Mouse (Mus musculus) heart, embryonic 15.5 days (tissue): ENCODE data around the gene Lrp5. TPM values are rescaled to one million over a fixed set of nuclear protein-coding genes. Genes with fewer than 3 reads are reported as not detected.

ENCODE experiments used
- ATAC-seq: fragments of 200-750 bp; cut with Nextera tagmentation; replicated peaks from 2 replicates; pipeline ENCODE4 v1.8.0; 2017; ENCODE audit warnings: low read depth, moderate TSS enrichment; ENCODE audit not compliant: insufficient number of reproducible peaks, insufficient read depth, low FRiP score
- H3K27ac ChIP-seq: fragments of 300-500 bp; sonication (generic); 2 replicates; pipeline ENCODE4 v1.5.1; 2015; ENCODE audit warnings: mild to moderate bottlenecking, inconsistent platforms
- H3K27me3 ChIP-seq: fragments of 300-500 bp; sonication (generic); 2 replicates; pipeline ENCODE4 v1.6.1; 2015; ENCODE audit warnings: inconsistent platforms
- H3K36me3 ChIP-seq: fragments of 300-500 bp; sonication (generic); 2 replicates; pipeline ENCODE4 v1.6.1; 2015; ENCODE audit warnings: mild to moderate bottlenecking, inconsistent platforms
- H3K4me1 ChIP-seq: fragments of 300-500 bp; sonication (generic); replicated peaks from 2 replicates; pipeline ENCODE4 v1.6.1; 2015; ENCODE audit warnings: inconsistent platforms
- H3K4me2 ChIP-seq: fragments of 300-500 bp; sonication (generic); 2 replicates; pipeline ENCODE4 v1.6.1; 2015; ENCODE audit warnings: inconsistent platforms, mild to moderate bottlenecking, moderate library complexity
- H3K4me3 ChIP-seq: fragments of 300-500 bp; sonication (generic); 2 replicates; pipeline ENCODE4 v1.5.1; 2015; ENCODE audit warnings: mild to moderate bottlenecking, inconsistent platforms
- H3K9ac ChIP-seq: fragments of 300-500 bp; sonication (generic); 2 replicates; pipeline ENCODE4 v1.6.1; 2015; ENCODE audit warnings: mild to moderate bottlenecking, inconsistent platforms
- H3K9me3 ChIP-seq: fragments of 300-500 bp; sonication (generic); replicated peaks from 2 replicates; pipeline ENCODE4 v1.6.1; 2016; ENCODE audit warnings: inconsistent platforms
- WGBS: fragments of 180-500 bp; shearing (Covaris S2); methylation state at CpG from one replicate; pipeline ENCODE4 v1.1.7; 2015; ENCODE audit warnings: mixed read lengths; 5-methylcytosine and 5-hydroxymethylcytosine counted together
- polyA plus RNA-seq: library from polyadenylated mRNA; unstranded; fragments of >200 nt; fragmentation: Nextera tagmentation; extraction: Ambion mirVana; gene quantifications from 2 replicates; pipeline ENCODE4 v1.2.1, GENCODE M21; 2015

Lrp5 gene
- polyA plus RNA-seq, 1 experiment from 2014 or later = 3.0 TPM

- Histone ChIP-seq H3K36me3 (no peaks in the 10 kb centered on the region), H3K9me3 (no peaks in the 10 kb centered on the region), H3K9ac (no peak overlapping the region), H3K27me3 (no peaks in the 10 kb centered on the region), H3K4me3 (no peak overlapping the region), H3K4me1 (peaks cover 17% of the 10 kb centered on the region), H3K4me2 (no peak overlapping the region), H3K27ac (no peak overlapping the region)
- ATAC-seq = no peak
- 62% methylated on average over 4 of the region's 4 CpGs for WGBS
These were observed 134.7 kb downstream of the Lrp5 start for GRCm38 (mm10) chr19:3551573-3552159.

GRCm38 (mm10) chr19:3550101-3550500 lies 136.3 kb downstream of the Lrp5 start:
- Histone ChIP-seq H3K4me2 (no peak overlapping the region), H3K27me3 (no peaks in the 10 kb centered on the region), H3K9ac (no peak overlapping the region), H3K27ac (no peak overlapping the region), H3K9me3 (no peaks in the 10 kb centered on the region), H3K36me3 (no peaks in the 10 kb centered on the region), H3K4me1 (peaks cover 15% of the 10 kb centered on the region), H3K4me3 (no peak overlapping the region)
- ATAC-seq = no peak
- 95% methylated on average over 1 of the region's 1 CpGs for WGBS

GRCm38 (mm10) chr19:3549263-3549662 lies 137.1 kb downstream of the Lrp5 start:
- ATAC-seq = no peak
- Histone ChIP-seq H3K9ac (no peak overlapping the region), H3K27ac (no peak overlapping the region), H3K4me1 (peaks cover 14% of the 10 kb centered on the region), H3K36me3 (no peaks in the 10 kb centered on the region), H3K4me2 (no peak overlapping the region), H3K27me3 (no peaks in the 10 kb centered on the region), H3K9me3 (no peaks in the 10 kb centered on the region), H3K4me3 (no peak overlapping the region)
- 80% methylated on average over 1 of the region's 1 CpGs for WGBS

- Histone ChIP-seq H3K9me3 (no peaks in the 10 kb centered on the region), H3K9ac (no peak overlapping the region), H3K27ac (no peak overlapping the region), H3K4me1 (peaks cover 19% of the 10 kb centered on the region), H3K4me3 (no peak overlapping the region), H3K4me2 (no peak overlapping the region), H3K27me3 (no peaks in the 10 kb centered on the region), H3K36me3 (0 out of 2 replicates have a peak, but pooled peaks cover under 1% of the 10 kb centered on the region)
- WGBS = 88% methylated on average over 1 of the region's 1 CpGs
- no peak for ATAC-seq
These were observed 138.1 kb downstream of the Lrp5 start for GRCm38 (mm10) chr19:3548311-3548710.

GRCm38 (mm10) chr19:3544995-3545394 lies 141.4 kb downstream of the Lrp5 start:
- no peak for ATAC-seq
- H3K9ac ChIP-seq = no peak overlapping the region
- 91% methylated on average over 2 of the region's 2 CpGs for WGBS
- H3K4me3 ChIP-seq = no peak overlapping the region
- H3K27me3 ChIP-seq = no peaks in the 10 kb centered on the region
- H3K27ac ChIP-seq = no peak overlapping the region
- no peak overlapping the region for H3K4me2 ChIP-seq
- H3K36me3 ChIP-seq = 0 out of 2 replicates have a peak, but pooled peaks cover 4% of the 10 kb centered on the region
- H3K4me1 ChIP-seq = peaks cover 12% of the 10 kb centered on the region
- H3K9me3 ChIP-seq = no peaks in the 10 kb centered on the region

- ATAC-seq = no peak
- WGBS = 89% methylated on average over 4 of the region's 4 CpGs
- H3K9ac ChIP-seq = no peak overlapping the region
- peaks cover 12% of the 10 kb centered on the region for H3K4me1 ChIP-seq
- no peaks in the 10 kb centered on the region for H3K9me3 ChIP-seq
- no peak overlapping the region for H3K4me3 ChIP-seq
- H3K36me3 ChIP-seq = 0 out of 2 replicates have a peak, but pooled peaks cover 4% of the 10 kb centered on the region
- no peaks in the 10 kb centered on the region for H3K27me3 ChIP-seq
- no peak overlapping the region for H3K27ac ChIP-seq
- H3K4me2 ChIP-seq = no peak overlapping the region
These were observed 143.8 kb downstream of the Lrp5 start for GRCm38 (mm10) chr19:3542591-3542990.

- no peaks in the 10 kb centered on the region for H3K9me3 ChIP-seq
- no peak overlapping the region for H3K9ac ChIP-seq
- ATAC-seq = no peak
- no peak overlapping the region for H3K4me3 ChIP-seq
- 0 out of 2 replicates have a peak, but pooled peaks cover 4% of the 10 kb centered on the region for H3K36me3 ChIP-seq
- H3K4me1 ChIP-seq = peaks cover 8% of the 10 kb centered on the region
- no peaks in the 10 kb centered on the region for H3K27me3 ChIP-seq
- no peak overlapping the region for H3K4me2 ChIP-seq
- WGBS = 90% methylated on average over 5 of the region's 5 CpGs
- H3K27ac ChIP-seq = no peak overlapping the region
These were observed 145.4 kb downstream of the Lrp5 start for GRCm38 (mm10) chr19:3540997-3541396.

GRCm38 (mm10) chr19:3540254-3540653 lies 146.1 kb downstream of the Lrp5 start:
- 0 out of 2 replicates have a peak, but pooled peaks cover 4% of the 10 kb centered on the region for H3K36me3 ChIP-seq
- no peak overlapping the region for H3K4me3 ChIP-seq
- no peak overlapping the region for H3K9ac ChIP-seq
- no peak overlapping the region for H3K4me2 ChIP-seq
- no peak overlapping the region for H3K27ac ChIP-seq
- WGBS = 88% methylated on average over 2 of the region's 2 CpGs
- H3K4me1 ChIP-seq = peaks cover 8% of the 10 kb centered on the region
- no peak for ATAC-seq
- H3K9me3 ChIP-seq = no peaks in the 10 kb centered on the region
- no peaks in the 10 kb centered on the region for H3K27me3 ChIP-seq

- no peak overlapping the region for H3K4me3 ChIP-seq
- peaks cover 14% of the 10 kb centered on the region for H3K4me1 ChIP-seq
- no peak overlapping the region for H3K9ac ChIP-seq
- no peak overlapping the region for H3K27ac ChIP-seq
- 85% methylated on average over 5 of the region's 5 CpGs for WGBS
- no peak for ATAC-seq
- H3K36me3 ChIP-seq = 0 out of 2 replicates have a peak, but pooled peaks cover 4% of the 10 kb centered on the region
- no peaks in the 10 kb centered on the region for H3K27me3 ChIP-seq
- H3K9me3 ChIP-seq = no peaks in the 10 kb centered on the region
- H3K4me2 ChIP-seq = no peak overlapping the region
These were observed 146.9 kb downstream of the Lrp5 start for GRCm38 (mm10) chr19:3539456-3539855.

- H3K27ac ChIP-seq = no peak overlapping the region
- H3K4me3 ChIP-seq = no peak overlapping the region
- H3K27me3 ChIP-seq = no peaks in the 10 kb centered on the region
- 98% methylated on average over 6 of the region's 6 CpGs for WGBS
- no peak for ATAC-seq
- peaks cover 18% of the 10 kb centered on the region for H3K4me1 ChIP-seq
- no peaks in the 10 kb centered on the region for H3K36me3 ChIP-seq
- no peaks in the 10 kb centered on the region for H3K9me3 ChIP-seq
- no peak overlapping the region for H3K4me2 ChIP-seq
- no peak overlapping the region for H3K9ac ChIP-seq
These were observed 148.7 kb downstream of the Lrp5 start for GRCm38 (mm10) chr19:3537658-3538057.

- WGBS = 62% methylated on average over 3 of the region's 3 CpGs
- no peak for ATAC-seq
- H3K9ac ChIP-seq = no peak overlapping the region
- no peaks in the 10 kb centered on the region for H3K27me3 ChIP-seq
- H3K27ac ChIP-seq = no peak overlapping the region
- no peak overlapping the region for H3K4me3 ChIP-seq
- H3K4me2 ChIP-seq = no peak overlapping the region
- peaks cover 20% of the 10 kb centered on the region for H3K4me1 ChIP-seq
- H3K9me3 ChIP-seq = no peaks in the 10 kb centered on the region
- H3K36me3 ChIP-seq = no peaks in the 10 kb centered on the region
These were observed 151.4 kb downstream of the Lrp5 start for GRCm38 (mm10) chr19:3534945-3535344.
